Mouse (Mus musculus) stomach, postnatal 0 days (tissue): ENCODE results near the gene Txlna. TPM values are rescaled to one million over a fixed set of nuclear protein-coding genes. Genes with fewer than 3 reads are reported as not detected.
A peak's percentile ranks its signal among the peaks of the same experiment; 100 is the strongest.

Experiments used
- ATAC-seq: fragments of 200-750 bp; cut with Nextera tagmentation; 2 replicates; pipeline ENCODE4 v1.8.0; 2017; ENCODE audit not compliant: low FRiP score, low TSS enrichment
- DNase-seq: peaks from one replicate; pipeline ENCODE4 v3.0.0-alpha.2; 2016; ENCODE audit warnings: low spot score
- H3K27ac ChIP-seq: fragments of 300-500 bp; sonication (generic); replicated peaks from 2 replicates; pipeline ENCODE4 v1.5.1; 2014; ENCODE audit warnings: mild to moderate bottlenecking, control low read depth
- H3K27me3 ChIP-seq: fragments of 300-500 bp; sonication (generic); 2 replicates; pipeline ENCODE4 v1.6.1; 2014; ENCODE audit warnings: low read length; ENCODE audit not compliant: control insufficient read depth, insufficient read depth
- H3K36me3 ChIP-seq: fragments of 300-500 bp; sonication (generic); 2 replicates; pipeline ENCODE4 v1.6.1; 2014; ENCODE audit warnings: low read length, mixed read lengths; ENCODE audit not compliant: control insufficient read depth, insufficient read depth
- H3K4me1 ChIP-seq: fragments of 300-500 bp; sonication (generic); replicated peaks from 2 replicates; pipeline ENCODE4 v1.6.1; 2014; ENCODE audit warnings: antibody characterized with exemption; ENCODE audit not compliant: control insufficient read depth, insufficient read depth
- H3K4me2 ChIP-seq: fragments of 300-500 bp; sonication (generic); replicated peaks from 2 replicates; pipeline ENCODE4 v1.6.1; 2014; ENCODE audit warnings: low read depth, mild to moderate bottlenecking, control low read depth, moderate library complexity
- H3K4me3 ChIP-seq: fragments of 300-500 bp; sonication (generic); 2 replicates; pipeline ENCODE4 v1.5.1; 2014; ENCODE audit warnings: low read depth, low read length, control low read depth
- H3K9ac ChIP-seq: fragments of 300-500 bp; sonication (generic); 2 replicates; pipeline ENCODE4 v1.6.1; 2014; ENCODE audit warnings: mild to moderate bottlenecking, low read length, control low read depth, mixed read lengths
- H3K9me3 ChIP-seq: fragments of 300-500 bp; sonication (generic); 2 replicates; pipeline ENCODE4 v1.6.1; 2016; ENCODE audit warnings: low read length; ENCODE audit not compliant: control insufficient read depth
- CTCF ChIP-seq: IDR thresholded peaks from 2 replicates; pipeline ENCODE4 v1.5.1; 2016; ENCODE audit warnings: antibody characterized with exemption, low read depth, mild to moderate bottlenecking, moderate library complexity
- EP300 ChIP-seq: optimal IDR thresholded peaks from 2 replicates; pipeline ENCODE3; 2016; ENCODE audit warnings: antibody characterized with exemption
- WGBS: fragments of 180-500 bp; shearing (Covaris S2); extraction: QIAGEN DNeasy Blood & Tissue Kit; methylation state at CpG from one replicate; pipeline ENCODE4 v1.1.7; 2014; 5-methylcytosine and 5-hydroxymethylcytosine counted together
- polyA plus RNA-seq: library from polyadenylated mRNA; unstranded; fragments of >200 nt; fragmentation: Nextera tagmentation; extraction: Ambion mirVana; gene quantifications from 2 replicates; pipeline ENCODE4 v1.2.1, GENCODE M21; 2015

The Txlna gene
- polyA plus RNA-seq = 23.5 and 23.6 TPM in 2 replicates

DNA sequence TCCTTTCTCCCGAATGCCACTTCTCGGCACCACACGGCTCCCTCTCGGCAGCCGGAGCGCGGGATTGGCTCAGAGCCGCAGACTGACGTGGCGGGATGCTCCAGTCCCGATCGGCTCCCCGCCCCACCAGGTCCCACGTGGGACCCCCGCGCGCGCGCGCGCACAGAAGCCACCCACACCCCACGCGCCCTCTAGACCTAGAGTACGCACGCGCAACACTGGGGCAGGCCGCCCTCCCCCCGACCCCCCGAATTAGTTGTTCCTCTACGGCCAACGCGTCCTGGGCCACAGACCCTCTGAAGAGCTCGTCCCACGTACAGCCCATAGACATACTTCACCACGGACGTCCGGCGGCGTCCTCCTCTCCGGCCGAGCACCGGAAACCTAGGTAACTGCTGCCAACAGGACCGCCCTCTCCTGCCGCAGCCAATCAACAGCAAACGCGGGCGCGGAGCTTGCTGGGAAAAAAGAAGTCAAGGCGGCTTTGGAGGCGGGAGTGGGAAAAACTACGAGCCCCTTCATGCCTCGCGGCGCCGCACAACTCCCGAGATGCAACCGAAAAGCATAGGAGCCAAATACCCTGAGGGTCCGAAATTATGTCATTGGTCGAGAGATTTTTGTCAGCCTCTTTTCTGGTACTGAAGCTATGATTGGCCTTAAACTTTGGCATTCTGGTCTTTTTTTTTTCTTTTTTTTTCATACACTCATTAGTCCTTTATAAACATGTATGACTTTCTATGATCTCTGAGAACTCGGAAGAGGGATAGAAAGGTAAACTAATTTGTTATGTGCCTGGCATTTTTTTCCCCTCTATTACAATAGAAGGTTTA is at the start of gene Txlna:
Gene Txlna, minus strand, starts transcription at position 428 of the 830 bp plus-strand sequence.
- Histone ChIP-seq H3K9ac (peak within 1 kb of the TSS; percentile 53), H3K4me3 (peak within 1 kb of the TSS; percentile 62), H3K4me2 (peak within 1 kb of the TSS; percentile 55), H3K27me3 (no peaks in the 10 kb centered on the region), H3K36me3 (peaks cover 6% of the 10 kb centered on the region), H3K9me3 (no peaks in the 10 kb centered on the region), H3K4me1 (peaks cover 6% of the 10 kb centered on the region; the same call in 1 of the 2 replicates), H3K27ac (peak within 1 kb of the TSS; percentile 75)
- ATAC-seq (peak; percentile 95), DNase-seq (peak; percentile 97)
- no peak; the same call in none of the 2 replicates for TF ChIP-seq CTCF
- no peak for TF ChIP-seq EP300
- WGBS = under 1% methylated on average over 60 of the region's 60 CpGs

DNA sequence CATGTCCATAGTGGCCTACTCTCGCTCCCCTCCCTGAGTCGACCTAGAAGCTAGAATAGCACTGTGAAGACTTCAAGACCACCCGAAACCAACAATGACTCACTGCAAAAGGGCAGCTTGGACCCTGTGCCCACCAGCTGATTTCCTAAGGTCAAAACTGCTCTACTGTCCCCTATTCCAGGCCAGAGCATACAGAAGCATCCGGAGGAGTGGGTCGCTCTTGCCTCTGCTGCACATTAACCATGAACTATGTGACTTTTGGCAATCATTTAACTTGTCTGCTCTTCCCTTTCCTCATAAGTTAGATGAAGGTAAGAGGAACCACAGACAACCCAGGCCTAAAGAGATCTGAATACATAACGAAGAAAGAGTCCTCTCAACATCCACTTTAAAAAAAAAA is 43.7 kb upstream of the Txlna start:
- Histone ChIP-seq H3K9ac (no peak overlapping the region), H3K4me2 (no peak overlapping the region), H3K27me3 (no peaks in the 10 kb centered on the region), H3K27ac (no peak overlapping the region), H3K9me3 (no peaks in the 10 kb centered on the region), H3K36me3 (peaks cover 17% of the 10 kb centered on the region), H3K4me3 (no peak overlapping the region), H3K4me1 (no peaks in the 10 kb centered on the region)
- WGBS = 90% methylated on average over 6 of the region's 6 CpGs
- ATAC-seq (no peak), DNase-seq (no peak)
- TF ChIP-seq CTCF (no peak), EP300 (no peak)

DNA sequence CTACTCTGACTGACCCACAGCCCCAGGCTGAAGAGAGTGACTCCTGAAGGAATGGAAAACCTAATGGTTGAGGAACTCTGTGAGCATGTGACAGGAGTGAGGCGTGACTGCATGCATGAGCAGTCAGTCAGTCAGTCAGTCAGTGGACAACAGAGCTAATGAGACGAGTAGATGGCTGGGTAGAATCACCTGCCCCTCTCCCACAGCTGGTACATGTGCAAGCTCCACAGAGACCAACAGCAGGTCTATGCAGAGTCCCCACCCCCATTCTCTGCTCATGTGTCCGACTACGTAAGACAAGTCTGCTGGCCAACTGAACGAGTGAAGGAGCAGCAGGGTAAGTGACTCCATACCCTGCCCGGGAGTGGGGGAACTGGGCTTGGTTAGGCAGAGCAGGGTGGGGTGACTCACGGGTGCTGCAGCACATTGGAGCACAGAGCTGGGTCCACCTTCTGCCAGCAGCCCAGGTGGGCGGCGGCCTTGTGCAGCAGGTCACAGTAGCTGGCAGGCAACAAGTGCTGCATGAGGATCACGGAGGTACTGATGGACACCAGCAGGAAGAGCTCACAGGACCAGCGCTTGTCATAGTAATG is 43.1 kb upstream of the Txlna start:
- Histone ChIP-seq H3K9ac (no peak overlapping the region), H3K9me3 (no peaks in the 10 kb centered on the region), H3K36me3 (peaks cover 18% of the 10 kb centered on the region), H3K4me2 (no peak overlapping the region), H3K27me3 (no peaks in the 10 kb centered on the region), H3K4me1 (no peaks in the 10 kb centered on the region), H3K27ac (no peak overlapping the region), H3K4me3 (no peak overlapping the region)
- WGBS = 79% methylated on average over 11 of the region's 11 CpGs
- DNase-seq (no peak), ATAC-seq (0 out of 2 replicates have a peak, but pooled peaks have one; percentile 21)
- TF ChIP-seq EP300 (no peak), CTCF (no peak)

DNA sequence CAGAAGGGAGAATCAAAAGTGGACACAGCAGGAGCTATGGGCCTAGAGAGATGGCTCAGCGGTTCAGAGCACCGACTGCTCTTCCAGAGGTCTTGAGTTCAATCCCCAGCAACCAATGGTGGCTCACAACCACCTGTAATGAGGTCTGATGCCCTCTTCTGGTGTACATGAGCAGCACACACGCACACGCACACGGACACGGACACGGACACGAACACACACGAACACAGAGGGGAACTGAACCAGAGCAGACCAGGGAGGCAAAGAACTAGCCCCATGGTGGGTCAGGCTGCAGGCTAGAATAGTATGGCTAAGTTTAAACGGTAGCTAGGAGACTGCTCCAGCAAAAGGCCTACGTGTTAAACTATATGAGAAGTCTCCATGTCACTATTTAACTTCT is 41.0 kb upstream of the Txlna start:
- Histone ChIP-seq H3K27ac (no peak overlapping the region), H3K36me3 (peaks cover 19% of the 10 kb centered on the region), H3K9ac (no peak overlapping the region), H3K4me1 (no peaks in the 10 kb centered on the region), H3K4me2 (no peak overlapping the region), H3K27me3 (no peaks in the 10 kb centered on the region), H3K9me3 (no peaks in the 10 kb centered on the region), H3K4me3 (no peak overlapping the region)
- ATAC-seq (no peak), DNase-seq (no peak)
- 97% methylated on average over 11 of the region's 11 CpGs for WGBS
- TF ChIP-seq EP300 (no peak), CTCF (no peak)

DNA sequence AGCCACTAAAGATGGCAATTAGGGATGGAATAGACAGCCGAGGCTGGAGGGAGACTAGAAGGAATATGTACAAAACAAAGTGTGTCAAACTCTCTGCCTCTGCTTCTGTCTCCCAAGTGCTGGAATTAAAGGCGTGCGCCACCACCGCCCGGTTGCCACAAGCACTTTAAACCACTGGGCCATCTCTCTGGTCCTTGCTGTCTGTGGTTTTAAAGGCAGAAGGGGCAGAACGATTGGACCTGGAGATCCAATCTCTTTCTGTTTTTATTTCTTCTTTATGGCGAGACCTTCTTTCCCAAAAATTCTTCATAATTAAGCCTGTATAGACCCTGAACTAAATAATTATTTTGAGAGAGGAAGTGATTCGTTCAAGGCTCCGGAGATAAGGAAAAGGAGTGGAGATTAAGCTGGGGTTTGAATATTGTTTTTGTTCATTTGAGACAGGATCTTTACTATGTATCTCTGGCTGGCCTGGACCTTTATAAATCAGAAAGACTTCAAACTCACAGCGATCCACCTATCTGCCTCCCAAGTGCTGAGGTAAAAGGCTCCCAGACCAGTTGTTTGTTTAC is 32.1 kb upstream of the Txlna start:
- ATAC-seq (no peak), DNase-seq (no peak)
- no peak; the same call in 1 of the 2 replicates for TF ChIP-seq CTCF
- TF ChIP-seq EP300 = no peak
- Histone ChIP-seq H3K9me3 (no peaks in the 10 kb centered on the region), H3K27me3 (no peaks in the 10 kb centered on the region), H3K4me3 (peak overlapping the region; percentile 97), H3K4me2 (peak overlapping the region; percentile 82), H3K9ac (peak overlapping the region; percentile 97), H3K4me1 (peaks cover 3% of the 10 kb centered on the region), H3K36me3 (peaks cover 3% of the 10 kb centered on the region; the same call in 1 of the 2 replicates), H3K27ac (peak overlapping the region; percentile 97)
- WGBS = 1% methylated on average over 10 of the region's 10 CpGs
